Mouse (Mus musculus): ENCODE results near the gene Gpr156.

The Gpr156 gene

DNA sequence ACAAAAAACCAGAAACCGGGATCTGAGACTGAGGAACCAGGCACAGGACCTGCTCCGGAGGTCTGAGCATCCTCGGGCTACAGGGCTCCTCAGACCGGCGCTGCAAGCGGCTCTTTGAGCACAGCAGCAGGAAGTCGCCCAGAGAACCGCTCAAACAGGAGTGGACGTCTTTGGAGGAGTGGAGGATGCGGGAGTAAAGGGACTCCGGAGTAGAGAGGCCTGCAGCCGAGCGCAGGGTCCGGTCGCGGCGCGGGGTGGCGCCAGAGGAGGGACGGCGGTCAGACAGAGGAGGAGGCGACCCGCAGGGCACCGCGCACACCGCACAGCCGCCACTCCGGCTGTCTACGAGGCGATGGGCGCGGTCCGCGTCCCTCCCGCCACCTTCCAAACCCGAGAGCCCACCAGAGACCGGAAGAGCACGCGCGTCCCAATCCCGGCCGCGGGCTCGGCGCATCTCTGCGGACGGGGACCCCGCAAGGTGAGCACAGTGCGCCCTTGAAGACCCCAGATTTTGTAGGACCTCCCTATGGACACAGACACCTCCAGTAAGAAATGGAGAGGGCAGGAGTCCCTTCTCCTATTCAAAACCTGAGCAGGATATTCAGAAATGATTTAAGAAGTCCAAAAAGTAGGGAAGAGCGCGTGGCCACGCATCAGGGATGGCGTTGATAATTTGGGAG, at the start of gene Gpr156:
TSS of gene Gpr156 (plus strand) at position 359 of the 680 bp plus-strand sequence.
- DNase-seq (ENCODE audit: low spot score in 2 of 2): peak; percentile 5 to 11

DNA sequence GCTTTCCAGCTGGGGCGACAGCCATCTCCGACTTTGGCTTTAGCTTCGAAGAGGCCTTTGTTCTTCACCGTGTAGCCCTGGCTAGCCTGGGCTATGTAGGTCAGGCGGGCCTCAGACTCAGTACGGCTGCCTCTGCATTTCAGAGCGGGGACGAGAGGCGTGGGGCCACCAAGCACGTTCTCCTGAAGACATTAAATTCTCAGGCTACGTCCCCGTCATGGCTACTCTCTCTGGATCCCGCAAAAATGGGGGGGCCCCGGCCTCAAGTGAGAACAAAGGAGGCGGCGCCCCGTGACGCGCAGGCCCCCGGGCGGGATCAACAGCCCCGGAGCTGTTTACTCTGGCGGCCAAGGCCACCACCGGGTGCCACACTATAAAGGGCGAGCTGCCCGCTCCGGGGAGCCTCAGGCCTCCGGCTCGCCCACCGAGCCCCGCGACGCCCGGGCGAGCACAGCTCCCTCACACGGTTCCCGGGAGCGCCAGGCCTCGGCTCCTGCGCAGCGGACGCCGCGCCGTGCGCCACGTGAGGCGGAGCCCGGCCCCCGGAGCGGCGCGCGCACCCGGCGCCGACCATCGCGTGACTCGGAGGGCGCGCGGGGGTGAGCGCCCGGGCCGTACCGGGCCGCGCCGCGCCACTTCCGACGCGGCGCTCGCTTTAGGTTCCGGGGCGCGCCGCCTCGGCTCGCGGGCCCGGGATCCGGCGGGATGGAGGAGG, 48.3 kb upstream of the Gpr156 start, which contains the start of gene Lrrc58:
TSS of gene Lrrc58 (plus strand) at position 599 of the 715 bp plus-strand sequence.
- peak; percentile 76 for DNase-seq (ENCODE audit: low spot score in 2 of 2)

DNA sequence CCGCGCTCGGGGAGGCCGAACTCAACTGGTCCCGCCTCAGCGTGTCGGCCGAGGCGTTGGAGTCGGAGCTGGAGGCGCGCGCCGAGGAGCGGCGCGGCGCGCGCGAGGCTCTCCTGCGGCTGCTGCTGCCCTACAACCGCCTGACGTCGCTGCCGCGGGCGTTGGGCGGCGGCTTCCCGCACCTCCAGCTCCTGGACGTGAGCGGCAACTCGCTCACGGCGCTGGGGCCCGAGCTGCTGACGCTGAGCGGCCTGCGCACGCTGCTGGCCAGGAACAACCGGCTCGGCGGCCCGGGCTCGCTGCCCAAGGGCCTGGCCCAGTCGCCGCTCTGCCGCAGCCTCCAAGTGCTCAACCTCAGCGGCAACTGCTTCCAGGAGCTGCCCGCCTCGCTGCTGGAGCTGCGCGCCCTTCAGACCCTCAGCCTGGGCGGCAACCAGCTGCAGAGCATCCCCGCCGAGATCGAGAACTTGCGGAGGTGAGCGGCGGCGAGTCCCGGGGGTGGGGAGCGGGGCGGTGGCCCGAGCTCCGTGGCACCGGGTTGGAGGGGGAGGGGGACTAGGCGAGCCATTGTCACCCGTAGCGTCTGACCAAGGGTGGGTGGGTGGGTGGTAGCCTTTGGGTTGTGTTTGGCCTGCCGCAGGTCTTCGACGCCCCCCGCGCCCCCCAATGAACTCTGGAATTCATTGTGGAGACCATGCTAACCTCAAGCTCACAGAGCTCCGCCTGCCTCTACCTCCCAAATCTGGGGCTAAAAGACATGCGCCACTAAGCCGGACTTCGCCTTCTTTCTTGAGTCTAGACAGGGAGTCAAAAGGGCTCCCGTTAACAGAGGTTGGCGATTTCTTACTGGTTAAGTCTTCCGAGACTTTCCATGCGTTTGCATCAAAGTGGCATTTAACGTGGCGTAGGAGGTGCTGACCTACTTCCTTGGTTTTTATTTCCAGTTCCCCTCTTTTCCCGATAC, 47.5 kb upstream of the Gpr156 start:
- DNase-seq (ENCODE audit: low spot score in 2 of 2): peak in 1 of 2 experiments; percentile 6

DNA sequence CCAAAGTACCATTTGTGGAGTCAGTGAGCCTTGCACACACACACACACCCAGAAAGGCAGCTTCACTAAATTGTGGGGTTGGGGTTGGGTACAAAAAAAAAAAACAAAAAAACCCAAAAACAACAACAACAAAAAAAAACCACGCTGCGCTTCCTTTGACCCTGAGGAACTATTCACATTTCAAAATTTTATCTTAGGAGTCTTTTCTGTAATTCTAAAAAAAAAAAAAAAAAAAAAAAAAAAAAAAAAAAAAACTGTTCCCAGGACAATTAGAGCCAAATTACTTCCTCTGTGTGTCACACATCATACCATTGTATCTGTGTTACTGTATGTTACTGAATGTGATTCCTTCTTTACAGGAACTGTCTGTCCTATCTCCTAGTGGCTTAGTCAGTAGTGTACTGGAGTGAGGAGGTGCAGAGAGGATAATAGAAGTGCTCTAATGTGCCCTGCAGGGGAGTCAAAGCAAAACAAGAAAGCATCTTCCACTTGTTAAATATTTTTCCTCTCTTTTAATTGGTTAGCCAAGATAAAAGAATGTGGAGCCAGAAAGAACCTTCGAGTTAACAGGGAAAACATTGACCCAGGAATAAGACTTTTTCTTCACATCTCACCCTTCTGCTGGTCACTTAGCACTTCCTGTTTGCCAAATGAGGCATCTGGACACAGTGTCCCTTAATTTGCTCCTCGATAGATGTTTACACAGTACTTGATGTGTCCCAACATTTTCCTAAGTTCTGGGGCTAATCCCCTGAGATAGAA, 46.6 kb upstream of the Gpr156 start:
- no peak for DNase-seq (ENCODE audit: low spot score in 2 of 2)

DNA sequence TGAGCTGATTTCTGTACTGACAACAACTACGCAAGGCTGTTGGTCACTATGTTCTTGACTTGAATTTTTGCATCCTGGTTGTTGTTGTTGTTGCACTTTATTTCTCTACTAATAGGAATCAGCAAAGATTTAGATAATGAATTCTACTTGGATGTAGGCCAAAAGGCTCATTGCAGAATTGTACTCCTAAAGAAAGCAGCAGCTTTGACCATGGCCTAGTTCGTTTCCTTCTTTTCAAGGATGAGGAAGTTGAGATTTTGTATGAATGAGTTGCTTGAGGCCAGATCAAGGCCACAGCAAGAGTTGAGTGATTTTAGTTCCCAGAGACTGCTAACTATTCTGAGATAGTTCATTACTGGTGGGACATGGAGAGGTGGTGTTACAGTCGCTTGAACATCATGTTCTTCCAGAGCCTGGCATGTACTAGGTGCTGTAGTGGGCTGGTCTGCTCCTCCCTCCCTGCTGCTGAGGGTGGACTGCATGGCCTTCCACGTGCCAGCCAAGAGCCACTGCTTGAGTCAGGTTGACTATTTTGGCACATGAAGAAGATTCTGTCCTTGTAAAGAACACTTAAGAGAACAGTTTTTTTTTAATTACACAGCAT, 45.1 kb upstream of the Gpr156 start:
- DNase-seq (ENCODE audit: low spot score in 2 of 2): no peak

DNA sequence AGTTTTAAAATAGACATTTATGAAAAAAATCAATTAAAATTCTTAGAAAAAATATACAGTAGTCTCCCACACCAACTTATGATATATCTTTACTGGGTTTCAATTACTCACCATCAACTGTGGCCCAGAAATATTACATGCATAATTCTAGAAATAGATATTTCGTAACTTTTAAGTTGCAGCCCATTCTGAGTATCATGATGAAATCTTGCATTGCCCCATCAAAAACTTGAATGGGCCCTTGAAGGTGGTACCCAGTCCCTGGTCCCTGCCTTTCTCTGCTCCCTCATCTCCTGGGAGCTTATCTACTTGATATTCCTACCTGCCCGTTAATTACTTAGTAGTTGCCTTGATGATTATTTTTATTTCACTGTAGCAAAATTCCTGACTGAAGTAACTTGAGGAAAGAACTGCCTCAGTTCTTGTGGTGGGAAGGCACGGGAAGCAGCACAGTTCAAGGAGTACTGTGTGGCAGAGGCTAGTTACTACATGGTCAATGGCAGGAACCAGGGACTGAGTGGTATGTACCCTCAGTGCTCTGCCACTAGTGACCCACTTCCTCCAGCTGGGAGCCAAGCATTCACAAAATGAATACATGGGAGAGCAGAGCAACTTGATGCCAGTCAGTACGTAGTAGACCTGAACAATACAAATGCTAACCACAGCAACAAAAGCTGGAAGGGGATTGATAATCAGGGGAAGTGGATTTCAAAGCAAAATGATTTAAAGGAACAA, 41.6 kb upstream of the Gpr156 start:
- DNase-seq (ENCODE audit: low spot score in 2 of 2): no peak

DNA sequence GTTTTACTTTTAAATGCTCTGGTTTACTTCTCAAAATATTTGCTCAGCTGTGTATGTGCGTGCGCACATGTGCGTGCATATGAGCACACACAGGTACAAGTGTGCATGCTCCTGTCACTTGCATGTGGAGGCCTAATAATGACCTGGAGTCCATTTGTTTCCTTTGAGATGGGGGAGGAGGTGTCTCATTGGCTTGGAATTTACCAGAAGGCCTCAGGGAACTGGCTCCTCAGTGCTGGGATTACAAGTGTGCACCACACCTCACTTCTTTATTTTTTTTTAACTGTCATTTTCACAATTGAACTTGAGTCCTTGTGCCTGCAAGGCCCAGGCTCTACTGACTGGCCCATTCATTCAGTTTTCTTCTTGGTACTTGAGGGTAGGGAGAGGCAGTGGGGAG, 38.9 kb upstream of the Gpr156 start:
- DNase-seq (ENCODE audit: low spot score in 2 of 2): no peak

DNA sequence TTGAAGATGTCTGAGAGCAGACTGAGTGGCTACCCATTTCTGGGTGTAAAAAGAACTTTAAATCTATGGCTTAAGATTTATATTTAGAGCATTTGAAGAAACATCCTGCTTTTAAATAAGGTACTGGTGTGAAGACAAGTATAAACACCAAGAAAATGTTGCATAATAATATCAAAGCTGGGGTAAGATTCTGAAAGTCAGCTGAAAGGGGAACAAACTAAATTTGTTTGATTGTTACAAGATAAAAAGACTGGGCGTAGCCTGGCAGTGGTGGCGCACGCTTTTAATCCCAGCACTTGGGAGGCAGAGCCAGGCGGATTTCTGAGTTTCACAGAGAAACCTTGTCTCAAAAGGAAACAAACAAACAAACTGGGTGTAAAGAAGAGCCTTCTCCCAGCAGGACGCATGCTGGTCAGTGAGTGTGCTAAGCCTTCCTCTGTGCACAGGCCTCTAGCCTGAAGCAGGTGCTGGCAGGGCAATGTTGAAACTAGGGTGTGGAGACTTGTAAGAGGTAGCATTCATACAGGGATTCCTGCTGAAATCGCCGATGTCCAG, 37.3 kb upstream of the Gpr156 start:
- no peak for DNase-seq (ENCODE audit: low spot score in 2 of 2)

DNA sequence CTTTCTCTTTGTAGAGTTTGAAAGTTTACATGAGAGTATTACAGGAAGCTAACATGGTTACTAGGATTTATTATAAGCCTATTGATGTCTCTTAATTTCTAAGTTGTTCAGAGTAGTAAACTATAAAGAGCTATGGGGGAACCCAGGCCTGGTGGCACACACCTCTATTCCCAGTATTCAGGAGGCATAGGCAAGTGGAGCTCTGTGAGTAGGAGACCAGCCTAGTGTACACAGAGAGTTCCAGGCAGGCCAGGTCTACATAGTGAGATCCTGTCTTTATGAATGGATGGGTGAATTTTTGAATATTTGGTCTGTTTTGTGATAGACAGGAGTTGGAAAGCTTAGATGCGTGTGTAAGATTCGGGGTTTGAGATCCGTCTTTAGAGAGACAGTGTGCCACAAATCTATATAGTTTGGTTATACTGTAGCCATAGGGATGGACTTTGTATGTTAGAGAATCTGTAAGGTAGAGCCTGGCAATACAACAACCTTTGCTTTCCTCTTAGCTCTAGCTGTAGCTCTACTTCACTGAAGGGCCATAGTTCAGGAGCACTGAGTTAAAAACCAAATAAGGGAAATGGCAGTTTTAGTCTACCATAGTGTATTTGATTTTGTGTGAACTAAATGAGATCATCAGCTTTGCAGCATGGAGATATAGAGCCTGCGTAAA, 36.4 kb upstream of the Gpr156 start:
- DNase-seq (ENCODE audit: low spot score in 2 of 2): no peak

DNA sequence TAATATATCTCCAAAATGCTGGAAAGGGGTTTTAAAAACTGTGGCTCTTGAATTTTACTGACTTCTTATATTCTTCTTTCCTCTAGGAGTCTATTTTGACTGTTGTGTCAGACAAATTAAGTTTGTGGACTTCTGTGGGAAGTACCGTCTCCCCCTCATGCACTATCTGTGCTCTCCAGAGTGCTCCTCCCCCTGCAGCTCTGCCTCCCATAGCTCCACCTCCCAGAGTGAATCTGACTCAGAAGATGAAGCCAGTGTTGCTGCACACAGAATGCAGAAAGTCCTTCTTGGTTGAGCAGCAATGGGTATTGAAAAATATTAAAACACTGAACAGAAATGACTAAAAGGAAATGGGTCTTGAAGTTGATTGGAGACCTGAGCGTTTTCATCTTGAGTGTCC, 35.1 kb upstream of the Gpr156 start:
- DNase-seq (ENCODE audit: low spot score in 2 of 2): no peak

DNA sequence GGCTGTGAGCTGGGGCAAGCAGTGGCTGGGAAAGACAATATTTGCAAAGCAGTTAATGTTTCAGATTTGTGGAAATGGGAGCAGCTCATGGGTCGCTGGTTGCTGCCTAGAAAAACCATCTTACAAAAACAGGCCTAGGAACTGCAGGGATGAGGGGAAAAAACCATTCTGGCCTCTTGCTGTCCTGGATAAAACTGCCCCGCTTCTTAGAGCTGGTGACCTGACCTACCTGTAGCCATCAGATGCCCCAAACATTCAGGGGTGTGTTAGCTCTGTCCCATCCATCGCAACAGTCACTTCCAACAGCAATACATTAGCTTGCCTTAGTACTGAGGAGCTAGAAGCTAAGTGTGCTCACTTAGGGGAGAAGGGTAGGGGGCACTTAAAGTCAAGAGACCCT, 27.3 kb upstream of the Gpr156 start:
- DNase-seq (ENCODE audit: low spot score in 2 of 2): no peak

DNA sequence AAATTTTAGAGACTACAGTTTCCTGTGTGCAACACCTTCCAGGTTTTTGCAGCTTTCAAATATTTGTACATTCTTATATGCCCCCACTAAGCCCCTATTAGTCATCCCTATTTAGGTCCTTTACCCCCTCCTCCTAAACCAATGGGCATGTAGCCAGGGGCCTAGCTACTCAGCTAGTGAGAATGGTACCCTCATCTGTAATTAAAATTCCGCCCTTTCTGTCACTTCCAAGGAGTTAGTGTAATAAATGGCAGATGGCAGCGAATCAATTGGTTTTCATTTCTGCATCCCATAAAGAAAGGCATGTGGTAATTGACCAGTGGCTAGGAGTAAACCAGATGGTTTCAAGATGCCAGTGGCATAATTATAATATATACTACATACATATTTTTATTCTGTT, 23.6 kb upstream of the Gpr156 start:
- no peak for DNase-seq (ENCODE audit: low spot score in 2 of 2)

DNA sequence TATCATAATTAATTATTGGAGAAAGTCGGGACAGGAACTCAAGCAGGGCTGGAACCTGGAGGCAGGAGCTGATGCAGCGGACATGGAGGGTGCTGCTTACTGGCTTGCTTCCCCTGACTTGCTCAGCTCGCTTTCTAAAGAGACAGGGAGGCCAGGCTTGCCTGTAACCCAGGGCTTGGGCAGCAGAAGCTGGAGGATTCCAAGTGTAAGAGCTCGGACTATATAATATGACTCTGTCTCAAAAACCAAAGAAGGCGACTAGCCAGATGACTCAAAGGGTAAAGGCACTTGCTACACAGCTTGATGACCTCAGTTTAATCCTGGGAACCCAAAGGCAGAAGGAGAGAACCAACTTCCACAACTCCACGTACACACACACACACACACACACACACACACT, 22.9 kb upstream of the Gpr156 start:
- DNase-seq (ENCODE audit: low spot score in 2 of 2): no peak

DNA sequence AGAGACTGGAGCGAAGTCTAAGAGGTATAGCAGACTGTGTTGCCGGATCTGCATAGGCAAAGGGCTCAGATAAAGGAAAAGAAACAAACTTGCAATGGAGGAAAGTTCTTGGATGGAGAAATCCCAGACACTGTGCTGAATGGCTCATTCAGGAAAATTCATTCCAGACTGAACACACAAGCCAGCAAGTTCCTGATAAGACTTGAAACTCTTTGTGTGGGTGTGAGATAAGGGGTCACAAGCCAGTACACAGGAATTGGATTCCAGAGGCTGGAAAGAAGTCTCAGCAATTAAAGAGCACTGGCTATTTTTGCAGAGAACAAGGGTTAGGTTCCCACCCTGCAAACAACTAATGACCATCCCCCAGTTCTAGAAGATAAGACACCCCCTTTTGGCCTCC, 22.4 kb upstream of the Gpr156 start:
- no peak for DNase-seq (ENCODE audit: low spot score in 2 of 2)

DNA sequence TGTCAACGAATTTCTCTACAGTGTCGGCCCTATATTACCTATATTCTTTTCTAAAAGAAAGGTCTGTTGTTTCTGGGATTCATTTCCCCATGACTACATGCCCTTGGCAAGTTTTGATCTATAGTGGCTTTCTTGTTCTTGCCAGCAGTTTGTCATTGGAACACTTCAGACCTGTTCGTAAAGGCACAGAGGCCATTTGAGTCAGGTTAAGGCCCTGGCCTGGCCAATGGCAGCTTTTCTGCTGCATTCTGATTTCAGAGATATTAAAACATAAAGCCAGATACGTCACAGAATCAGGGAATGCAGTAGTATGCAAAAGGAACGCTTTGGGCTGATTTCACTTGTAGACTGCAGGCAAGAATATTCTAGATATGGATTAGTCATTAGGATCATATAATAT, 17.5 kb upstream of the Gpr156 start:
- no peak for DNase-seq (ENCODE audit: low spot score in 2 of 2)

DNA sequence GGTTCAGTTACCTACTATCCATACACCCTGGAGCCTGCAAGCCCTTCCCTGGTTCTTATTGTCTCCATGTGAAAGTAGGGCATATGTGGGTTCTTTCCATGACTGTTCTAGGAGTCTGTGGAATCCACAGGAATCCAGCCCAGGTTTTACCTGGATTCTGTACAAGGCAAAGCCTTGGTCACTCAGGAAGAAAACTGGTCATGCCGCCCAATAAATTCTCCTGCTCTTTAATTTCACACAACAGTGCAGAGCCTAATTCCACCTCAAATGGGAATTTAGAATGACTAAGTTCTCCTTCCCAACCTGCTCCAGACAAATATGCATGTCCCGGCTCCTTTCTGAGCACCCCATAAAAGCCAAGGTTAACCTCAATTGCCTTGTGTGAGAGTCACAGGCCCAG, 16.9 kb upstream of the Gpr156 start:
- no peak for DNase-seq (ENCODE audit: low spot score in 2 of 2)

DNA sequence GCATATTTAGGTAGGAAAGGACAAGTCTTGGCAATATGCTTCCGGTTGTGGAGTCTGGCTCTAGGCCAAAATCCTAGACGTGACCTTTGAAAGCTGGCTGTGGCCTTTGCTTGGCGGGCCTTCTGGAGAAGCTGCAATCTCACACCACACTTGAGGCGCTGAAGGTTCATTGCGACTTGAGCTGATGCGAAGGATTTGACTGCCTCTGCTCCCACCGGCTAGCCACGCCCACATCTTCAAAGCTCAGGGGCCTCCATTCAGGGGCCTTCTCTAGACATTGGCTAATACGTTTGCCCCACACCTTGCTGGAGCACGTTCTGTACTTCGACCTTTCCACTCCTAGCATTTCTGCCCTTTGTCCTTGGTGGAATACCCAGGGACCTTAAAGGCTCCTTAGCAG, 15.0 kb upstream of the Gpr156 start:
- no peak for DNase-seq (ENCODE audit: low spot score in 2 of 2)

DNA sequence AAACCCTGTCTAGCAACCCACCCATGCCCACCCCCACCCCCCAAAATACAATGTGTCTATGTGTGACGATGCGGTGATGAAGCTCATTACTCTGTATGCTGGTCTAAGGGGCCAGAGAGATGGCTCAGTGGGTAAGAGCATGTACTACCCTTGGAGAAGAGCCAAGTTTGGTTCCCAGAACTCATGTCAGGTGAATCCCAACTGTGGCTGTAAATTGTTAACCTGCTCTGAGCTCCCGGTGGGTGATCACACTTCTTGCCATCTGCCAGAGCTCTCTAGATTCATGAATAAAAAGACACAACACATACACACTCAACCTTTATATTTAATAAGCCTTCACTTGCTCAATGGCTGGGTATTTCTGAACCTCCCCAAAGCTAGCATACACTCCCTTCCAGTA, 9.8 kb upstream of the Gpr156 start:
- DNase-seq (ENCODE audit: low spot score in 2 of 2): no peak

DNA sequence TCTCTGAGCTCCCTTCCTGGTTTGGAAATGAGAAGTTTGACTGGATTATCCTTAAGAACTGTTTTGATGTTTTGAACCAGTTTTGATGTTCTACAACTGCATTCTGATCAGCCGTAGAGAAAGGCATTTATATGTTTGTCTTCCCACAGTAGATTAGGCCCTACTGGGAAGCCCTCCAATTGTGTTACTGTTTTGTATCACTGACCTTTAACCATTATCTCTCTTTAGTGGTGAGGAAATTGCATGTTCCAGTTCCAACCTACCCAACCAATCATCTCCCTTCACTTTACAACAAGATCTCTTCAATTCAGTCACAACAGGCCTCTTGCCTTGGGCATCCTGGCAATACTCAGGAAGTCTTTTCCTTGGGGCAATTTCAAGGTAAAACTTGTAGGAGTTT, 5.2 kb upstream of the Gpr156 start:
- DNase-seq (ENCODE audit: low spot score in 2 of 2): no peak

DNA sequence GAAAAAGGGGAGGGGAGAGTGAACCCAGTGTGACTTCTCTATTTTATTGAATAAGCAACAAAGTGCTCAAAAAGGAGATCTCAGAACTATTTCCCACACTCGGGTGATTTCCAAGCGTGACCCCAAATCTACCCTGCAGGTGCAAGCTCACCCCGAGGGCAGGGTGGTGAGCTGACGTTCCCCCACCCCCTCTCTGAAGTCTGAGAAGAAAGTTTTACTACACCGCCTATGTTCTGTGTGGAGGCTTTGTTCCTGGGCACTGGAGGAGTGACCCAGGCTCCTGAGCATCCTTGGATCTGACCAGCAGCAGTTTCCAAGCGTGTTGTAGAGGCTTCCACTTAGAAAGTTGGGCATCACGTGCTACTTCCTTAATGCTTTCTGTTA, 514 bp downstream of the Gpr156 start:
- DNase-seq (ENCODE audit: low spot score in 2 of 2): peak; percentile 57 to 66

All from spleen, postnatal 36 days (tissue).